Mouse (Mus musculus): Measurements from ENCODE around the gene Nat8f2. TPM values are rescaled to one million over a fixed set of nuclear protein-coding genes. Genes with fewer than 3 reads are reported as not detected.
"Not testable (repeated sequence)": the region's sequence is repeated elsewhere in the genome, so short reads cannot be mapped to it uniquely, and the experiment has no call there.

The Nat8f2 gene
- polyA plus RNA-seq, 2 experiments: not detected

- not testable (repeated sequence) for ATAC-seq (ENCODE audit: low FRiP score, low read depth); H3K36me3 ChIP-seq (ENCODE audit: control insufficient read depth, insufficient read depth, low read length); H3K27ac ChIP-seq (replicated peaks; ENCODE audit: low read depth, low read length); H3K4me1 ChIP-seq (ENCODE audit: control insufficient read depth, insufficient read depth, low read length); H3K9me3 ChIP-seq (ENCODE audit: control insufficient read depth, low read length); H3K4me3 ChIP-seq (replicated peaks; ENCODE audit: low read length); DNase-seq (ENCODE audit: low spot score); H3K27me3 ChIP-seq (ENCODE audit: control insufficient read depth, insufficient read depth, low read length); H3K9ac ChIP-seq (ENCODE audit: low read depth, low read length, severe bottlenecking); H3K4me2 ChIP-seq (replicated peaks; ENCODE audit: low read depth, low read length, severe bottlenecking)
These were observed 34.4 kb downstream of the Nat8f2 start for GRCm38 (mm10) chr6:85834504-85835100.

- Histone ChIP-seq H3K27me3 (ENCODE audit: control insufficient read depth, insufficient read depth, low read length) (no peaks in the 10 kb centered on the region), H3K9ac (ENCODE audit: low read depth, low read length, severe bottlenecking) (no peak within 1 kb of the TSS), H3K9me3 (ENCODE audit: control insufficient read depth, low read length) (no peaks in the 10 kb centered on the region), H3K4me3 (replicated peaks; ENCODE audit: low read length) (no peak within 1 kb of the TSS), H3K4me2 (replicated peaks; ENCODE audit: low read depth, low read length, severe bottlenecking) (no peak within 1 kb of the TSS), H3K4me1 (ENCODE audit: control insufficient read depth, insufficient read depth, low read length) (no peaks in the 10 kb centered on the region), H3K36me3 (ENCODE audit: control insufficient read depth, insufficient read depth, low read length) (no peaks in the 10 kb centered on the region), H3K27ac (replicated peaks; ENCODE audit: low read depth, low read length) (no peak within 1 kb of the TSS)
- no peak for DNase-seq (ENCODE audit: low spot score)
- 76% methylated on average over 7 of the region's 7 CpGs for WGBS
- ATAC-seq (ENCODE audit: low FRiP score, low read depth): no peak
- TF ChIP-seq POLR2A (IDR thresholded peaks at IDR 0.05; ENCODE audit: borderline replicate concordance, extremely low read depth, insufficient read depth, insufficient read length): no peak
These were observed 37.1 kb downstream of the Nat8f2 start, which contains the start of gene Nat8 for GRCm38 (mm10) chr6:85831796-85832321. Nat8 (minus strand) TSS chr6:85832082.

GRCm38 (mm10) chr6:85829462-85829861, 39.5 kb downstream of the Nat8f2 start:
- no peak for TF ChIP-seq POLR2A (IDR thresholded peaks at IDR 0.05; ENCODE audit: borderline replicate concordance, extremely low read depth, insufficient read depth, insufficient read length)
- Histone ChIP-seq H3K36me3 (ENCODE audit: control insufficient read depth, insufficient read depth, low read length) (no peaks in the 10 kb centered on the region), H3K4me1 (ENCODE audit: control insufficient read depth, insufficient read depth, low read length) (no peaks in the 10 kb centered on the region), H3K4me3 (replicated peaks; ENCODE audit: low read length) (no peak overlapping the region), H3K9me3 (ENCODE audit: control insufficient read depth, low read length) (no peaks in the 10 kb centered on the region), H3K9ac (ENCODE audit: low read depth, low read length, severe bottlenecking) (no peak overlapping the region), H3K27me3 (ENCODE audit: control insufficient read depth, insufficient read depth, low read length) (no peaks in the 10 kb centered on the region), H3K4me2 (replicated peaks; ENCODE audit: low read depth, low read length, severe bottlenecking) (no peak overlapping the region), H3K27ac (replicated peaks; ENCODE audit: low read depth, low read length) (no peak overlapping the region)
- no peak for ATAC-seq (ENCODE audit: low FRiP score, low read depth)
- no peak for DNase-seq (ENCODE audit: low spot score)
- WGBS: 32% methylated on average over 1 of the region's 1 CpGs

- H3K9me3 ChIP-seq (ENCODE audit: control insufficient read depth, low read length): no peaks in the 10 kb centered on the region
- H3K4me2 ChIP-seq (replicated peaks; ENCODE audit: low read depth, low read length, severe bottlenecking): no peak overlapping the region
- no peak for TF ChIP-seq POLR2A (IDR thresholded peaks at IDR 0.05; ENCODE audit: borderline replicate concordance, extremely low read depth, insufficient read depth, insufficient read length)
- H3K36me3 ChIP-seq (ENCODE audit: control insufficient read depth, insufficient read depth, low read length): no peaks in the 10 kb centered on the region
- no peak for DNase-seq (ENCODE audit: low spot score)
- H3K27me3 ChIP-seq (ENCODE audit: control insufficient read depth, insufficient read depth, low read length): no peaks in the 10 kb centered on the region
- 77% methylated on average over 2 of the region's 2 CpGs for WGBS
- no peak for ATAC-seq (ENCODE audit: low FRiP score, low read depth)
- H3K4me1 ChIP-seq (ENCODE audit: control insufficient read depth, insufficient read depth, low read length): no peaks in the 10 kb centered on the region
- no peak overlapping the region for H3K9ac ChIP-seq (ENCODE audit: low read depth, low read length, severe bottlenecking)
- no peak overlapping the region for H3K4me3 ChIP-seq (replicated peaks; ENCODE audit: low read length)
- H3K27ac ChIP-seq (replicated peaks; ENCODE audit: low read depth, low read length): no peak overlapping the region
These were observed 43.1 kb downstream of the Nat8f2 start for GRCm38 (mm10) chr6:85825886-85826285.

- Histone ChIP-seq H3K4me1 (ENCODE audit: control insufficient read depth, insufficient read depth, low read length) (no peaks in the 10 kb centered on the region), H3K9me3 (ENCODE audit: control insufficient read depth, low read length) (no peaks in the 10 kb centered on the region), H3K9ac (ENCODE audit: low read depth, low read length, severe bottlenecking) (no peak overlapping the region), H3K27ac (replicated peaks; ENCODE audit: low read depth, low read length) (no peak overlapping the region), H3K4me3 (replicated peaks; ENCODE audit: low read length) (no peak overlapping the region), H3K36me3 (ENCODE audit: control insufficient read depth, insufficient read depth, low read length) (no peaks in the 10 kb centered on the region), H3K4me2 (replicated peaks; ENCODE audit: low read depth, low read length, severe bottlenecking) (no peak overlapping the region), H3K27me3 (ENCODE audit: control insufficient read depth, insufficient read depth, low read length) (no peaks in the 10 kb centered on the region)
- DNase-seq (ENCODE audit: low spot score) (no peak), ATAC-seq (ENCODE audit: low FRiP score, low read depth) (no peak)
- 95% methylated on average over 1 of the region's 1 CpGs for WGBS
- TF ChIP-seq POLR2A (IDR thresholded peaks at IDR 0.05; ENCODE audit: borderline replicate concordance, extremely low read depth, insufficient read depth, insufficient read length): no peak
These were observed 45.4 kb downstream of the Nat8f2 start for GRCm38 (mm10) chr6:85823382-85824090.

Measured in limb, embryonic 14.5 days (tissue).